Mouse (Mus musculus) forebrain, embryonic 11.5 days (tissue): ENCODE measurements at regions not wholly inside any gene's neighbourhood (a gene's known extent, or its start where the extent isn't known, plus 50 kb on each side); places are given as distances from the start of the nearest gene placed in this dataset.

ENCODE experiments used
- ATAC-seq: fragments of 200-750 bp; cut with Nextera tagmentation; replicated peaks from 2 replicates; pipeline ENCODE4 v1.8.0; 2017; ENCODE audit warnings: moderate TSS enrichment; ENCODE audit not compliant: low FRiP score
- DNase-seq: peaks from one replicate; pipeline ENCODE4 v3.0.0-alpha.2; 2017; ENCODE audit warnings: low spot score
- H3K27ac ChIP-seq: fragments of 300-500 bp; sonication (generic); 2 replicates; pipeline ENCODE4 v1.5.1; 2014; ENCODE audit warnings: low read depth, low read length
- H3K27me3 ChIP-seq: fragments of 300-500 bp; sonication (generic); 2 replicates; pipeline ENCODE4 v1.6.1; 2014; ENCODE audit warnings: mild to moderate bottlenecking, low read length, mixed read lengths; ENCODE audit not compliant: control insufficient read depth, insufficient read depth
- H3K36me3 ChIP-seq: fragments of 300-500 bp; sonication (generic); 2 replicates; pipeline ENCODE4 v1.6.1; 2014; ENCODE audit warnings: mild to moderate bottlenecking, low read length, moderate library complexity, mixed read lengths; ENCODE audit not compliant: control insufficient read depth, insufficient read depth
- H3K4me1 ChIP-seq: fragments of 300-500 bp; sonication (generic); replicated peaks from 2 replicates; pipeline ENCODE4 v1.6.1; 2014; ENCODE audit warnings: low read length, mixed read lengths; ENCODE audit not compliant: control insufficient read depth, insufficient read depth
- H3K4me2 ChIP-seq: fragments of 300-500 bp; sonication (generic); 2 replicates; pipeline ENCODE4 v1.6.1; 2014; ENCODE audit warnings: low read depth, mild to moderate bottlenecking, low read length, moderate library complexity, mixed read lengths; ENCODE audit not compliant: severe bottlenecking
- H3K4me3 ChIP-seq: fragments of 300-500 bp; sonication (generic); 2 replicates; pipeline ENCODE4 v1.5.1; 2014; ENCODE audit warnings: low read depth, low read length
- H3K9ac ChIP-seq: fragments of 300-500 bp; sonication (generic); 2 replicates; pipeline ENCODE4 v1.6.1; 2014; ENCODE audit warnings: low read length
- H3K9me3 ChIP-seq: fragments of 300-500 bp; sonication (generic); 2 replicates; pipeline ENCODE4 v1.6.1; 2016; ENCODE audit warnings: low read length, mixed read lengths; ENCODE audit not compliant: control insufficient read depth
- WGBS: fragments of 180-500 bp; shearing (Covaris S2); extraction: QIAGEN DNeasy Blood & Tissue Kit; methylation state at CpG from one replicate; pipeline ENCODE4 v1.1.7; 2014; 5-methylcytosine and 5-hydroxymethylcytosine counted together

DNA sequence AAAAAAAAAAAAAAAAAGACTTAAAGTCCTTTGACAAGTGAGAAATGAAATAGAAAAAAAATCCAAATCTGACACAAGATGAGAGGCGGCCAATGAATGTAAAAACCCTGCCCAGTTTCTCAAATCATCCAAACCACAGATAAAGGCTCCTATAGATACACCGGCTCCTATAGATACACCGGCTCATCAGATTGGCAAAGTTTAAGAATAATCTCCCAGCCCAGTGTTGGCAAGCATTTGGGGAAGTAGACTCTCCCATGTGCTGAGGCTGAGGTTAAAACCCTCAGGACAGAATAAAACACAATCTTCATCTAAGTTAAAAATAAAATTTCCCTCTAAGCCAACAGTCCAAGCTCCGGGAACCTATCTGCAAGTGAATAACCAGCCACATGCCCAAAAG is 65.2 kb upstream of the Trim2 start:
- no peaks in the 10 kb centered on the region for H3K27me3 ChIP-seq
- no peak overlapping the region for H3K9ac ChIP-seq
- H3K4me1 ChIP-seq: 0 out of 2 replicates have a peak, but pooled peaks cover 3% of the 10 kb centered on the region
- no peak overlapping the region for H3K4me3 ChIP-seq
- no peaks in the 10 kb centered on the region for H3K9me3 ChIP-seq
- WGBS: 95% methylated on average over 4 of the region's 4 CpGs
- no peaks in the 10 kb centered on the region for H3K36me3 ChIP-seq
- ATAC-seq (no peak), DNase-seq (no peak)
- no peak overlapping the region for H3K4me2 ChIP-seq
- H3K27ac ChIP-seq: no peak overlapping the region

DNA sequence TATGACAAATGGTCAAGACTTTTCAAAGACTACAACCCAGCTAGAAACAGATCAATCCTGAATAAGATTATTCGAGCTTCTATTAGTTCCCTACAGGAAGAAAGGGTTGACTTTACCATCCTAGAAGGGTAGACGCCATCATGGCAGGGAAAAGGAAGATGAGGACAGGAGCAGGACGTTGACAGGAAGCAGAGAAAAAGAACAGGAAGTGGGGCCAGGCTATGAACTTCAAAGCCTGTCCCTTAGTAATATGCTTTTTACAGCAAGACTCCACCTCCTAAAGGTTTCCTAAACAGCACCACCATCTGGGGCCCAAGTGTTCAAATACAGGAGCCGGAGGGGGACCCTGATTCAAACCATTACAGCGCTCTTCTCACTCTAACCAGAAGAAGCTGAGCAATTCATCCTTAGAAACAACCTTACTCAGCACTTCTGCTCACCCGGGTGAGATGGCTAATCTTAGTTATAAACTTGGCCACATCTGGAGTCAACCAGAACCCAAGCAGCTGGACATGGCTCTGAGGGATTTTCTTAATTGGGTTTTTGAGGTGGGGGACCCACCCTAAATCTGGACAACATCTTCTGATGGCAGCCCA is 60.6 kb upstream of the Trim2 start:
- Histone ChIP-seq H3K27me3 (no peaks in the 10 kb centered on the region), H3K27ac (no peak overlapping the region), H3K9ac (no peak overlapping the region), H3K9me3 (no peaks in the 10 kb centered on the region), H3K4me3 (no peak overlapping the region), H3K36me3 (no peaks in the 10 kb centered on the region), H3K4me1 (no peaks in the 10 kb centered on the region), H3K4me2 (no peak overlapping the region)
- ATAC-seq (no peak), DNase-seq (no peak)
- 87% methylated on average over 6 of the region's 6 CpGs for WGBS

DNA sequence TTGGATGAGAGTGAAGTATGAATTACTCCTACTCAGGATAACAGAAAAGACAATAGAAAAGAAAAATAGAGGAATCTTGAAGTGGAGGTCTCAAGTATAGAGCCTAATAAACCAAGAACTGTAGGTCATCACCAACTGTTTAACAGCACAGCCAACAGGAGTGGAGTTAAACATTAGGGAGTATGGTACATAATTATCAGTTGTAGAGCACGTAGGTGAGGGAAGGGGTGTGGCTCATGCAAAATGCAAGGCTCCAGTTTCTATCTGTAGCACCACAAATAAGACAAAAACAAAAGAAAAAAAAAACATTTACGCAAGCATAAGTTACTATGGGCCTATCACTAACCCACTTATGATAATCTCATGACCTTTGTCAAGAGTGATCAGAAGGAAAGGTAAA is 52.0 kb upstream of the Trim2 start:
- DNase-seq: no peak
- Histone ChIP-seq H3K9me3 (no peaks in the 10 kb centered on the region), H3K4me2 (no peak overlapping the region), H3K9ac (no peak overlapping the region), H3K36me3 (no peaks in the 10 kb centered on the region), H3K4me1 (no peaks in the 10 kb centered on the region), H3K27me3 (no peaks in the 10 kb centered on the region), H3K27ac (no peak overlapping the region), H3K4me3 (no peak overlapping the region)
- 96% methylated on average over 2 of the region's 2 CpGs for WGBS
- no peak for ATAC-seq

DNA sequence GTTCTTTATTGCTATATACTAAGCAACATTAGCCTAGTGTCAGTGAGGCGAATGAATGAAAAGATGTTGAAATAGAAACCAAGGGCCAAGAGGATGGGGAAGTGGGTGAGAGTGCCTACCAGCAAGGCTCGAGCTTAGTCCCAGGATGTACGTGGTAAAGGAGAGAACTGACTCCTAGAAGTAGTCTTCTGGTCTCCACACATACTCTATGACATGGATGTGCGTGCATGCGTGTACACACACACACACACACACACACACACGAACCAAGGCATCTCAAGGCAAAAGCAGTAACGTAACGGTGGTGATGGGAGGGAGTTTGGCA is 50.0 kb upstream of the Trim2 start:
- no peaks in the 10 kb centered on the region for H3K4me1 ChIP-seq
- no peak overlapping the region for H3K4me2 ChIP-seq
- H3K36me3 ChIP-seq: no peaks in the 10 kb centered on the region
- ATAC-seq (no peak), DNase-seq (no peak)
- 91% methylated on average over 8 of the region's 8 CpGs for WGBS
- H3K27me3 ChIP-seq: no peaks in the 10 kb centered on the region
- H3K9me3 ChIP-seq: no peaks in the 10 kb centered on the region
- no peak overlapping the region for H3K27ac ChIP-seq
- no peak overlapping the region for H3K9ac ChIP-seq
- H3K4me3 ChIP-seq: no peak overlapping the region
